Mouse (Mus musculus): ENCODE data around the gene Slamf7.

DNA sequence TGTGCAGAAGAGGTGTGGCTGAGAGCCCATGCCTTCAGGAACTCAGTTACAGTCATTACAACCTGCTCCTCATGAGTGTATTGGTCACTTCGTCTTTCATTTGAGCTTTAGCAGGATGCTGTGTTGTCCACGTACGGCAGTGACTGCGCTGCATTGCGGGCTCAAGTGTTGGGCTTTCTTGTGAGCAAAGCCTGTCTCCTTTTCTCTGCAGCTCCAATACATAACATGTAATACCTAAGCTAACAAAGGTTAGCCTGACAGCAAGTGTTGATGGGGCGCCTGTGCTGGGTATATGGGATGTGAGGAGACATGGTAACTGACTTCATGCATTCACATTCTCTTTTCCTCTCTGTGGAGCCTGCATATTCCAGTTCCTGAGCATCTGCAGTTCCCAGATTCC, 32.7 kb downstream of the Slamf7 start:
- TF ChIP-seq CTCF (IDR thresholded peaks at IDR 0.05; ENCODE audit: control insufficient read depth, insufficient read depth, insufficient read length) (no peak), MYOD1 (IDR thresholded peaks at IDR 0.05; ENCODE audit: control insufficient read depth, insufficient read length, low read depth) (no peak), USF1 (IDR thresholded peaks at IDR 0.05; ENCODE audit: low read depth) (no peak), CEBPB (IDR thresholded peaks at IDR 0.05; ENCODE audit: low read depth) (no peak)

Data from C2C12 (cell line).